Mouse (Mus musculus) heart, postnatal 4 days (tissue): ENCODE results near the gene Gse1. TPM values are rescaled to one million over a fixed set of nuclear protein-coding genes. Genes with fewer than 3 reads are reported as not detected.
A peak's percentile ranks its signal among the peaks of the same experiment; 100 is the strongest.

ENCODE experiments used
- DNase-seq: peaks from one replicate; pipeline ENCODE4 v3.0.0; 2021
- total RNA-seq, 2 experiments: library from RNA; stranded (reverse); gene quantifications; 2 replicates each; pipeline ENCODE4 v1.2.3; 2021

The Gse1 gene
- total RNA-seq, 2 experiments from 2014 or later: 33.5 to 37.4 TPM

DNA sequence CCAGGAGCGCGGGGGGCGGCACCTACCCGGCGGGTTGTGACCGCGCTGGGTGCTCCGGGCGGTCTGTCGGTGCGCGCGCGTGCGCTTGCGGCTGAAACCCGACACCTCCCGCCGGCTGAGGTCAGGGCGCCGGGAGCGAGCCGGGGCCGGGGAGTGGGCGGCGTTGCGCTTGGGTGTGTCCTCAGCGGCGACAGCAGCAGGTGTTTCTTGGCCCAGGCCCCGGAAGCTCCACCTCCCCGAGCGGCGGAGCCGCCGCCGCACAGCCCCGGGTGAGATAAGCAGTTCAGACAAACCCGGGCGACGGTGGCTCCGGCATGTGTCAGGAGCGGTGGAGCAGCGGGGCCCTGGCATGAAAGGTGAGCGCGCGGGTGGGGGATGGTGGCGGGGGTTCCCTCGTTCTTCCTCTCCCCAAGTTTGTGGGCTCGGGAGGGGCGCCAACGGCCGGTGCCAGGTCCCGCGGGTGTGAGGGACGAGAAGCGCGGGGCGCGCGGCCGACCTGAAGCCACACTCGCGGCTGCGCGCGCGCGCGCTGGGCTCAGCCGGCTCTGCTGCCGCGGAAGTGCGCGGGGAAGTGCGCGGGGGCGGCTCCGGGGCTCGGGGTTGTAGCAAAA is 309.1 kb downstream of the Gse1 start:
- DNase-seq: peak; percentile 89

DNA sequence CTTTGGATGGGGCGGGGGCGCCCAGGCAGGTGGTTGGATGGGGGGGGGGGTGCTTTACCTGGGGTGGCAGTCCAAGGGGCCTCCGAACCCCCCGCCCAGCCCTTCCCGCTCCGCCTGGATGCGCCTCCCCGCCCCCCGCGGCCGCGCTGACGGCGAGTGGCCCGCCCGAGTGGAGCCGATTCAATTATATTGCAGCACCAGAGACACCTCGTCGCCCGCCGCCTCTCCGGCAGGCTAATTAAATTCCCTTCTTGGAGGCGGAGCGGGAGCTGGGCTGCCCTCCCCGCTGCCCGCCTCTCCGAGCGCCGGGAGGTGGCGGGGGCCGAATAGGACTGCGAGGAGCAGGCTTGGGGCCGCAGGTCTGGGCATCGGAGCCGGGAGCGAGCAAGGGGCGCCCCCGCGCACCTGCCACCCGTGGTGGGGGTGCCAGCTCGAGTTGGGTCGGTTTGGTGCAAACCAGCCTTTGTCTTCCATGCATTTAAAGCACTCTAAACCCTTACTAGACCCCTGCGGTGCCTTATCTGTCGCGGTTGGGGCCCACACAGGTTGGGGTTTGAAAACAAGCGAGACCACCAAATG is 309.7 kb downstream of the Gse1 start:
- DNase-seq: peak; percentile 74

DNA sequence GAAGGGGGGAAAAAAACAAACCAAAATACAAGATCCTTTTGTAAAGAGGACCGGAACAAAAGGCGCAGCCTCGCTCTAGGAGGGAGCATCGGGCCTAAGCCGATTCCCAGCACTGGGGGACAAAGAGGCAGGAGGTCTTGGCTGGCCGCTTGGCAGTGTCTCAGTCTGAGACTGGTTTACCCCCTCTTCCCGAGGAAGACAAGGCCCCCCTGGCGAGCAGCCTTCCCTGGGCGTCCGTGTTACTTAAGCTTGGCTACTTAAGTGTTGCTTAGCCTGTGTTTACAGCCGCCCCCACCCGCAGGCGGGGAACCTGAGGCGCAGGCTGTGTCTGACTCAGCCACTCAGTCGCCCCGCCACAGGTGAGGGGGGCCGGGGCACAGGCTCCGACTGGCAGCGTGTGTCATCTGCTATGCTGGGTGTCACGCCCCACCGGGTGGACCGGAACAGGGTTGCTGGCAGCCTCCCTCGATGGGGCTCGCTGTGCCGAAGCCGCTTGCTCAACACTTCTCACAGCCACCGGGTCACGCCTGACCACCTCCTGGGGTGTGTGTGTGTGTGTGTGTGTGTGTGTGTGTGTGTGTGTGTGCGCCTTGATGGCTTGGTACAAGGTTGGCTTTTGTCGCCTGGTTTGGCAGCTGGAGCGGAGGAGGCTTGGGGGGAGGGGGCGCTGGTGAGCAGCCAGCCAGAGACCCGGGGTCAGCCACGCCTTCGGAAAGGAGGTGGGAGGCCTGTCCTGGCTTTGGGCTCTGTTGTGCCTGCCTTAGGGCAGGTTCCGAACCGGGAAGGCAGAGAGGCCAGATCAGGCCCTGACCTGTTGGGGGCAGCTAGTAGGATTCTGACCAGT is 310.4 kb downstream of the Gse1 start:
- DNase-seq: peak; percentile 79

DNA sequence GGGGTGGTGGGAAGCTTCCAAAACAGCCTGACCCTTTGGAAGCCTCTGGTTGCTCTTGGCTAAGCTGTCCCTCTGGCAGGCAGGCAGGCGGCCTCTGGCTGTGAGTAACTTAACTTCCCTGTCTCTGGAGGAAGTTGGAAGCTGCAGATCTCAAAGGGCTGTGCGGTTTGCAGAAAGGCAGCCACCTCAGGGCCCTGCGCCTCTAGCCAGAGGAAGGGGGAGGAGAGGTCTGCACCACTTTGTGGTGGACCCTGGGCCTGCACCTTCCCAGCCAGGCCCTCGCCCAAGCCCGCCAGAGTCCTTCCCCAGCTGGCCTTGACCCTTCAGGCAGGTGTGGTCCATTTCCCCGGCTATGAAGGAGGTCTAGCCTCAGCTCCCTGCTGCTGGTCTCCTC is 311.1 kb downstream of the Gse1 start:
- DNase-seq: no peak

DNA sequence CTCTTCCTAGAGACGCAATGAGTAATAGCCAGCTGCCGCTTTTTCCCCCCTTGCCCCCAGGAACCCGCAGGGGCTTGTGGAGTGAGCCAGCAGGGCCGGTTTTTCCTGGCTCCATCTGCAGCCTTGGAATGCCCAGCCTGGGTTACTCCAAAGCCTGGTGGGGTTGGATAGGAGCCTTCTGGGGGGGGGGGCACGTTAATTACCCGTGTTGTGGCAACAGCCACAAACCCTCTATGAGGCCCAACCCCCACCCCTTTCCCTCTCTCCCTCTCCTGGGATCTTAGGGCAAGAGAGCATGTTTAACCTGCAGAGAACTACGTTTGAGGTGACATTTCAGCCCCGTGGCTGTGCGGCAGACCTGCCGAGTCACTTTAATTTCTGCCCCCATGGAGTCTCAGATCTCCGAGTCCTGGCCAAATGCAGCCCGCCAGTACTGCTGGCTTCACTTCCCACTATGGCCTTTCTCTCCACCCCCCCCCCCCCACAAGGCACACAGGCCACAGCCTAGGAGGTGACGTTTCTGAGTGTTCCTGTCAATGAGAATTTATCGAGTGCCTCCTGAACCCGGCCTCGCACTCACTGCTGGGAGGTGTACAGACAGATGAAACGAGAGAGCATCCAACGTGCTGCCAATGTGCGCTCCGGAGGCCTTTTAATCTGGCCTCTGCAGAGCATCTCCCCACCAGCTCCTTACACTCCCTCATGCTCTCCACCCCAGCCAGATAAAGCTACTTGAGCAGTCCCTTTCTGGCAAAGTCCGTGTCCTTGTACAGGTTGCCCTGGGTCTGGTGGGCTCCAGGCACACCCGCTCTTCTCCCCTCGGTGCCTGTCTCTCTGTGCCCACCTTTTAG is 311.7 kb downstream of the Gse1 start:
- no peak for DNase-seq

DNA sequence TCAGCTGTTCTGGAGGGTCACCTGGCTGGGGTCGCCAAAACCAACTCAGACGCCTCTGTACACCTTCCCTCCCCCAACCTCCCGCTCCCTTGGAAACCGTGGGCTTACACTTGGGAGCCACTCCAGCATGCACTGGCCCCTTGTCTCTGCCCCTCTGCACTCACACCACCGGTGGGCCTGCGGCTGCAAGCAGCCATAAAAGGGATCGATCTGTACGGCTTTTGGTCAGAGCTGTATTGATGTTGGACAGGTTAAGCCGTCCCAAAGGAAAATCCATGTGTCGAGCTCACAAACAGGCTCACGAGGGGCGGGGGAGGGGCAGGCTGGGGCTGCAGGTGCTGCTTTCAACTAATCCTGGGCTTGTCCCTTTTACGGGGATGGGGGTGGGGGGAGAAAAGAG is 314.7 kb downstream of the Gse1 start:
- no peak for DNase-seq

DNA sequence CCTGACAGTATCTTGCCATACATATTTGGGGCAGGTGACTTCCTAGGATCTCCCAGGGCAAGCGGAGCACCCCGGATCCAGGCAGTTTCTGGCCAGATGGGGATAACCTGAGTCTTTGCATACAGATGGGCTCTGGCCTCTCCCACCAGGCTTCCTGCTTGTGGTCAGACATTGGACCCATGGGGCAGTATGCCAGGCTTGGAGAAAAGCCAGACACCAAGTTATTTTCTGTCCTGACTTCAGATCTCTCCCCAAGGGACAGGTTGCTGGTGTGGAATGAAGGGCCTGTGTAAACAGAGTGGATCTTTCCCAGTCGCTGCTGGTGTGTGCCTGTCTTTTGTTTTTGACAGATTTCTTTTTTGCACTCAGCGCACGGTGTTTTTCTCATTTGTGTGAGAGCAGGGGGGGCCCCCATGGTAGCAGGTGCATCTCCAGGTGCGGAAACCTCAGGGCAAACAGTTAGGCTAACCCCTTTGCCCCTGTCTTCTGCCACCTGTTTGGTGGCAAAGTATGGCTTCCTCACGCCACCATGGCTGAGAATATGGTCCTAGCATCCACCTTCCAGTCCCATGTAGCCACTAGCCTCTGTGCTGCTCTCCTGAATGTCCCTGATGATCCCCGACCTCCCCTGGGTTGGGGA is 315.3 kb downstream of the Gse1 start:
- DNase-seq: peak; percentile 87

DNA sequence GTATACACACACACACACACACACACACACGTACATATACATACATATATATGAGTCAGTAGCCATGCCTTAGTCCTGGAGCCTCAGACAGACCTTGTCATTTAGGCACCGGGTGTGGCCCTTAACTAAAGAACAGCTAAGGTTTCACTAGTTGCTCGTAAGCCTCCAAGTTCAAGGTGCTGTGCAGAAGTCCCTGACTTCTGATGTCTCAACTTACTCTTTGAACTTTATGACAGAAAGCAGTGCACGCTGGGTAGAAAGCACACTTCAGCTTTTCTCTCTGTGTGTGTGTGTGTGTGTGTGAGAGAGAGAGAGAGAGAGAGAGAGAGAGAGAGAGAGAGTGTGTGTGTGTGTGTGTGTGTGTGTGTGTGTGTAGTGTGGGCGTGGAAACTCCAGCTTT is 315.9 kb downstream of the Gse1 start:
- no peak for DNase-seq

DNA sequence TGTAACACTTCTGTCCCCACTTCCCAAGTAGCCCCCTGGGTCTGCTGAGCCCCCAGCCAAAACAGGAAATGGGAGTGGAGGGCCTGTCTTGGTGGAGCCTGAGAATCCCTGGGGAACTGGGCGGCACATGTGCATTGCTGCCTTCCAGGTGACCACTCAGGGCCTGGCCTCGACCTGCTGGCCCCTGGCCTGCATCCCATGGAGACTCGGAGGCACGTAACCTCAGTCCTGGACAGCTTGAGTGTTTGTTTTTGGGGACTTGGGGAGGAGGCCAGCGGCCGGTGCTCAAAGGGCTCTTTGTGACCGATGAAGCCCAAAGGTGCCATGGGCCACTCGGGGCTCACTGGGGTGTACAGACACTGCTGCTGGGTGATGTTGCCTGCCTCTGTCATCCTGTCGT is 319.3 kb downstream of the Gse1 start:
- no peak for DNase-seq

DNA sequence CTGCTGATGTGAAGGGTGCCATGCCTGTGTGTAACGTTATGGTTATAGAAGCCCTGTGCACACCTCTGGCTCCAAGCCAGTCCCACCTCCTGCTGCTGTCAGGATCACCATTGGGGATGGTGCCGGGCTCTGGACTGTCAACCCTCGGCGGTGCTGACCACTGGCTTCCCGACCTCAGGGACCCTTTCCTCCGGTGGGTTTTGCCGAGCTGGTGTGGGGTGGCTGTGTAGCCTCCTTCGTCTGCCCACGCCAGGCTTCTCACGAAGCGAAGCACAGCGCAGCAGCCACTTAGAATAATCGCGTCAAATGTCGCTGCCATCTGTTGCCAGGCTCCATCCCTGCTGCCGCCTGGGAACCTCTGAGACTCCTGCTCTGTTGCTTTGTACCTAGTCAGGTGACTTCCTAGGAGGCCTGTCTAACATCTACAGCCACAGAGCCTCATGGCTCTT is 320.1 kb downstream of the Gse1 start:
- DNase-seq: no peak

DNA sequence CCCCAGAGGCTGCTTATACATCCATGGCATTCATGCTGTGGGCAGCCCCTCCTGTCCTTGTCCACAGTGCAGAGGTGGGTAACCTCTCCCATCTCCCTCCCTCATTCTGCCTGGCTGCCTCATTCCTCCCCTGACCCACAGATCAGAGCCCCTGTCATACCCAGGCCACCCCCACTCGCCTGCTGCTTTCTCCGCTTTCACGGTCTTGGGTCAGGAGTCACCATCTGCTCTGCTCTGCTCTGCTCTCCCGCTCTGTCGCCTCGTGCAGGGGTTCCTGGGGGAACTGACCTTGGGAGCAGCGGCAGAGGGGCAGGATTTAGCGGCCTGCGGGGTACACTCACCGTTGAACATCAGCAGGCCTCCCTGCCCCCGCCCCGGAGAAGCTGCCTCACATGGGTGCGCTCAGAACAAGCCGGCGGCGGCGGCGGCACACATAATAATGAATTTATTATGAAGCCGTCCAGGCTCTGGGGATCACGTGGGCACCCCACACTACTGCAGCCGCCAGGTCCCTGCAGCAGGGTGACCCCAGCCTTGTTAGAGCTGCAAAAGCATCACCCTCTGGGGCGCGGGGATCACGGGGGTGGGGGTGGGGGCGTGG is 321.2 kb downstream of the Gse1 start:
- DNase-seq: no peak

DNA sequence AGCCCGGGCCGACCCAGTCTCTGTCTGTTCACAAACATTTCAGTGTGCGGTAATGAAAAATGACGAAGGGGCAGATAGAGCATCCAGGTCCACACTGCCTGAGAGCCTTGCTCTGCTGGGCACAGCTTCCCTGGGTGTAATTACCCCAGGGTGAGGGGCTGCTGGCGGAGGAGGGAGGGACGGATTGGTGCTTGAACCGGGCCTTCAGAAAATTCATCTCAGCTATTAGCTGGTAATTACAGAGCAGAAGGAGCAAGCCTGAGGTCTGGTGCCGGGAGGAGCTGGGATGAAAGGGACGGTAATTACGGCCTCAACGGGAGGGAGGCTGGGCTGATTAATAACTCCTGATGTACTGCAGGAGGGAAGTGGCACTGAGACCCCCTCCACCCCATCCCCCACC is 321.7 kb downstream of the Gse1 start:
- no peak for DNase-seq

DNA sequence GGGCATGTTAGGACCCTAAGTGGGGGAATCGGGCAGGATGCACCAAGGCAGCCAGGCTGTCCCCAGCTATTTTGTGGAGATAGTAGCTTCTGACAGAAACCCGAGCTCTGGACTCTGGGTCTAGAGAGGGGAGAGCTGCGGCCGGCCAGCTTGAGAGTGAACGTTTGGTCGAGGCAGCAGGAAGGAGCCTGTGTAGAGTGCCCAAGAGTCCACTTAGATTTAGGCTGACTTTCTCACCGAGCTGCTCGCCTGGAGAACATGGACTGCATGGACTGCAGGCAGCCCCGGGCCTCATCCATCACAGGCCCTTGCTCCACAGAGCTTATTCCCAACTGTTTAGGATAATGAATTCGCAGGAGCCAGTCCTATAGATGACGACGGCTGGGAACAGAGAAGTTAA is 322.2 kb downstream of the Gse1 start:
- DNase-seq: no peak

DNA sequence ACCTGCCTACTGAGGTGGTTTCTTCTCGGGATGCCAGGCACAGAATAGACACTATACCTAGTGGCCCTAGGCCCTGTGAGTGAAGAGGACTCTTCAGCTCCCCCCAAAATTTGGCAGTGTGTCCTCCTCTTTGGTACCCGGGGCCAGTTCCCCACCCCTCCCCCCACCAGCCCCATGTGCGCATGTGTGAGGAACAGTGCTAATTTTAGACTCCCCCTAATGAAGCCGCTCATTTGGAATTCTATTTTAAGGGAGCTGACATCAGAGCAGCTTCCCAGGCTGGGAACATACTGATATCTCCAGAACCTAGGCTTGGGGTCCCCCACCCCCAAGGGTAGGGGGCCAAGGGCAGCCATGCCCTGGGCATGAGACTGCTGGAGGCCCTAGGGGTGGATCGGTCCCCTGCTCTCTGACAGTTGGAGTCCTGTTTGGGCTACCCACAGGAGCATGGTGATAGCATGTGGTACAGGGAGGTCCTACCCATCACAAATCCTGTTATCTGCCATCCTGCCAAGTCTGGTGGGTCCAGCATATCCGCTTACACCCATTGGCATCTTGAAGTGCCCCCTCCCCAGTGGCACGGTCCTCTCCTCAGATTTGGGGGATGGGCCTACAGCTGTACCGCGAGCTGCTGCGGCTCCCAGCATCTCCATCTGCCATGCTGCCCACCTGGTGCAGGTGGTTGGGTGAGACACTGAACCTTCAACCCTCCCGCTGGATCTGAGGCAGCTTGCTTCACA is 322.9 kb downstream of the Gse1 start:
- no peak for DNase-seq

DNA sequence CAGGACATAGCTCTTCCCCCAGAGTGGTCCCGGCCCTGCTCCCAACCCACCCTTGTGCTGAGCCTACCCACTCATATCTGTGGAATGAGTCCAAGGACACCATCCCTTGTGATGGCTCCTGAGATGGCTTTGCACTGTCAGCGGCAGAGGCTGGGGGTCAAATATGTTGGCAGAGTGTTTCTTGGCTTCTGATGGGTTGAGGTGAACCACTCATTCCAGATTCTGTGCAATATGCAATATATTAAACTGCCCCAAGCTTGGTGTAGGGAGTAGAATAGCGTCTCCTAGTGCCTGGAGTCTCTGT is 323.4 kb downstream of the Gse1 start:
- no peak for DNase-seq

DNA sequence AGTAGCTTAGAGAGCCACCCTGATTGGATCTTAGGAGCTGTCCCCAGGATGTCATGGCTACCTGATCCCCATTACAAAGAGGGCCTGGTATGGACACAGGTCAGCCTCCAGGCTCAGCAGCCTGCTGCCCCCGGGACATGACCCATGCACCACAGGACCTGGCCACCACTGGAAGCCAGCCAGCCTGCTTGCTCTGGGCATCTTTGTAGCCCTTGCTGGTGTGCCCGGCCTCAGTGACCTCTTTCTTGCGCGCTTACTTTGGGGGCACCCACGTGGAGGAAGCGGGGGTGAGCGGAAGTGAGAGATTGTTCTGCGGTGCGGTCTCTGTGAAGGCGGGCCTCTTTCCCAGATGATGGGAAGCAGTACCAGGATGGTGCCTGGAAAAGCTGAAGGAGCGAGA is 324.3 kb downstream of the Gse1 start:
- DNase-seq: no peak

DNA sequence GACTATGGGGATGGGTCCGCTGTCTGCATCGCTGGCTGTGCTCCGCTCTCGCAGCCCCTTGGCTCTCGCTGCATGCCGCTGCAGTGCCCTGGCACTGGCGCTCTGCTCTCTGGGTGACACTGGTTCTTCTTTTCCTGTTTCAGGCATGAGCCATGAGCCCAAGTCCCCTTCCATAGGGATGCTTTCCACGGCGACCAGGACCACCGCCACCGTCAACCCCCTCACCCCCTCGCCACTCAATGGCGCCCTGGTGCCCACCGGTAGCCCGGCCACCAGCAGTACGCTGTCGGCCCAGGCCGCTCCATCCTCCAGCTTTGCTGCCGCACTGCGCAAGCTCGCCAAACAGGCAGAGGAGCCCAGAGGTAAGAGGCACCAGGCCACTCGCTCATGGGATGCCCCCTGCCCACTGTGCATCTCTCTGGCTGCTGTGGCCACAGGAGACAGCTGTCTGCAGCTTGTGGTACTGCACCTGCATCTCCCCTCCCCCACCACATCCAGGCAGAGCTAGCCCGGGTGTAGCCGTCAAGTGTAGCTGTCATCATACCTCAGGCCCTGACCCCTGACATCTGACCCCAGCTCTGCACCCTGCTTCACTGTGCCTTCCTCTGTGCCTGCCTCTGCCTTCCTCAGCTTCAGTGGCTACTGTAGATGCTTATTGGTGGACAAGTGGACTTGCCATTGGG is 325.3 kb downstream of the Gse1 start:
- DNase-seq: no peak

DNA sequence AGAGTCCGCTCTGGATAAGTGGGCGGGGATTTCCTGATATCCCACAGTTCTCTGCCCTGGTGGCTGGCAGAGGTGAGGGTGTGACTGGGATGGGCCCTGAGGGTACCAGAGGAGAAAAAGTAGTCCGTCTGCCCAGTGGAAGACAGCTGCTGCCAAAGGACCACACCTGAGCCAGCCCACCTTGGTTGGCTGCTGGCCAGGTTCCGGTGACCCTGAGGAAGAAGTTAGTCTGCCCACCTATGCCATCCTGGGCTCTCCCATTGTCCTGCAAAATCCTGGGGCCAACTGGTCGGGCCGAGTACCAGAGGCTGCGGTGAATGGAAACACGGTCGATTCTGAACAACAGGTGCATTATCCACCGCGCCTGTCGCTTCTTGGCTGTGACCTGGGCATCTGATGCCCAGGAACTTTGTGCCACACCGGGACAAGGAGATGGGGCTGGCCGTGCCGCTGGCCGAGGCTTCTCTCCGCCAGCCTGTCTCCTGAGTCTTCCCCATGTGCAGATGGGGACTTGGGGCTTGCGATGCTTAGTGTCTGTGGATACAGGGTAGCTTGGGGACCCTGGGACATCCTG is 326.3 kb downstream of the Gse1 start:
- DNase-seq: no peak

DNA sequence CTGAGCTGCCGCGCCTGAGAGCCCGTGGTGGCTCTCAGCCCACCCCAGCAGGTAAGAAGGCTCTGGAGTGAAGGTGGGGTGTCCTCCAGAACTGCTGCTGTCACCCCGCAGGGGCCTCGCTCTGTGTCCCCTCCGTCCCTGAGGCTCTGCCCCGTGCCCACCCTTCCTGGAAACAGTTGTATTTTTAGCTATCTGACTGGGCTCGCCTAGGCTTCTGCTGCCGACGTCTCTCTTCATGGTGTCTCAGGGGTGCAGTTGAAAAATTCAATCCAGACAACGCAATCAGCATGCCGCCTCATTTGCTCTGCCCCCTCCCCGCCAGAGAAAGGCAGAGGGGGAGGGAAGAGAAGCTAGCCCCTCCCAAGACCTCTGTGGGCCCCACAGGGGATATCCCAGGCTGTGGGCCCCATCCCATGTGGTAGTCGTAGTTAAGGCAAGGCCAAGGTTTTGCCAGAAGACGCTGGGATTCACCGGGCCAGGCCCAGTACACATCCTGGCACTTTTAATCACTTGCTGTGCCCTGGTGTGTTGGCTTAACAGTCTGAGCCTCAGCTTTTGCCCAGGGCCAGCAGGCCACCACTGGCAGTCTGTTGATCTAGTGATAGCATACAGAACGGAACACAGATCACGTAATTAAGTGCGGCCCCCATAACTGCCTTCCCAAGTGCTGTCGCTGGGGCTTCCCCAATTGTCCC is 328.1 kb downstream of the Gse1 start:
- peak; percentile 50 for DNase-seq
